Mouse (Mus musculus) hindbrain, embryonic 16.5 days (tissue): ENCODE measurements at regions not wholly inside any gene's neighbourhood (a gene's known extent, or its start where the extent isn't known, plus 50 kb on each side); places are given as distances from the start of the nearest gene placed in this dataset.

Source experiments
- ATAC-seq: fragments of 200-750 bp; cut with Nextera tagmentation; 2 replicates; pipeline ENCODE4 v1.8.0; 2017; ENCODE audit warnings: moderate TSS enrichment, moderate library complexity
- H3K27ac ChIP-seq: fragments of 300-500 bp; sonication (generic); 2 replicates; pipeline ENCODE4 v1.5.1; 2014; ENCODE audit warnings: low read depth, mild to moderate bottlenecking, control low read depth, low read length, moderate library complexity
- H3K27me3 ChIP-seq: fragments of 300-500 bp; sonication (generic); replicated peaks from 2 replicates; pipeline ENCODE4 v1.6.1; 2014; ENCODE audit warnings: low read length; ENCODE audit not compliant: control insufficient read depth, insufficient read depth
- H3K36me3 ChIP-seq: fragments of 300-500 bp; sonication (generic); 2 replicates; pipeline ENCODE4 v1.6.1; 2014; ENCODE audit warnings: mild to moderate bottlenecking, low read length, moderate library complexity, mixed read lengths; ENCODE audit not compliant: control insufficient read depth, insufficient read depth
- H3K4me1 ChIP-seq: fragments of 300-500 bp; sonication (generic); 2 replicates; pipeline ENCODE4 v1.6.1; 2014; ENCODE audit warnings: low read depth, low read length; ENCODE audit not compliant: control insufficient read depth, insufficient read depth
- H3K4me2 ChIP-seq: fragments of 300-500 bp; sonication (generic); 2 replicates; pipeline ENCODE4 v1.6.1; 2014; ENCODE audit warnings: mild to moderate bottlenecking, low read length, control low read depth, moderate library complexity
- H3K4me3 ChIP-seq: fragments of 300-500 bp; sonication (generic); 2 replicates; pipeline ENCODE4 v1.5.1; 2014; ENCODE audit warnings: mild to moderate bottlenecking, low read length, control low read depth, moderate library complexity
- H3K9ac ChIP-seq: fragments of 300-500 bp; sonication (generic); 2 replicates; pipeline ENCODE4 v1.6.1; 2014; ENCODE audit warnings: low read depth, mild to moderate bottlenecking, control low read depth, low read length, moderate library complexity
- H3K9me3 ChIP-seq: fragments of 300-500 bp; sonication (generic); 2 replicates; pipeline ENCODE4 v1.6.1; 2014; ENCODE audit warnings: mild to moderate bottlenecking, low read length, moderate library complexity; ENCODE audit not compliant: control insufficient read depth
- WGBS: fragments of 180-500 bp; shearing (Covaris S2); extraction: QIAGEN DNeasy Blood & Tissue Kit; methylation state at CpG from one replicate; pipeline ENCODE4 v1.1.7; 2014; 5-methylcytosine and 5-hydroxymethylcytosine counted together

DNA sequence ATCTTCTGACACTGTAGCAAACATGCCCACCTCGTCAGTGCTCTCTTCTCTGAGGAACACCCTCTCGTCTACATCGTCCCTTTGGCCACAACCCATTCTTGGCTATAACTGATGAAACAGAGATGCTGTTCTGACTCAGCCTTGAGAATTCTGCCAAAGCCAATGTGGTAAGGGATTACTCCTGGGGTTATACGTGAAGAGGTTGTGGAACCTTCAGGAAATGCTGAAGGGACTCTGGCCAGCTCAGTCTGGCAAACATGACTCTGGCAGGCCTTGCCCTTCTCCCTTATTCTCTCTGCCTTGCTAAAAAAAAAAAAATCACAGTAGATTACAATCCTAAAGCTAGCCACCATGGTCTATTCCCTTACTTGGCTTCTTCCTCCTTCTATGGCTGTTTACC is 103.9 kb downstream of the Rplp1 start:
- H3K27ac ChIP-seq = no peak overlapping the region
- H3K4me2 ChIP-seq = no peak overlapping the region
- H3K36me3 ChIP-seq = no peaks in the 10 kb centered on the region
- no peak for ATAC-seq
- H3K9ac ChIP-seq = no peak overlapping the region
- WGBS = 86% methylated on average over 4 of the region's 4 CpGs
- H3K27me3 ChIP-seq = peaks cover 2% of the 10 kb centered on the region; the same call in 1 of the 2 replicates
- no peak overlapping the region for H3K4me3 ChIP-seq
- no peaks in the 10 kb centered on the region for H3K4me1 ChIP-seq
- H3K9me3 ChIP-seq = no peaks in the 10 kb centered on the region

GRCm38 (mm10) chr9:61808351-61809225 is 105.8 kb downstream of the Rplp1 start:
- Histone ChIP-seq H3K4me1 (no peaks in the 10 kb centered on the region; the same call in none of the 2 replicates), H3K9ac (no peak overlapping the region), H3K27ac (no peak overlapping the region), H3K4me3 (no peak overlapping the region), H3K4me2 (no peak overlapping the region), H3K36me3 (no peaks in the 10 kb centered on the region), H3K9me3 (no peaks in the 10 kb centered on the region), H3K27me3 (peaks cover 2% of the 10 kb centered on the region; the same call in 1 of the 2 replicates)
- no peak for ATAC-seq
- WGBS = 77% methylated on average over 12 of the region's 12 CpGs

DNA sequence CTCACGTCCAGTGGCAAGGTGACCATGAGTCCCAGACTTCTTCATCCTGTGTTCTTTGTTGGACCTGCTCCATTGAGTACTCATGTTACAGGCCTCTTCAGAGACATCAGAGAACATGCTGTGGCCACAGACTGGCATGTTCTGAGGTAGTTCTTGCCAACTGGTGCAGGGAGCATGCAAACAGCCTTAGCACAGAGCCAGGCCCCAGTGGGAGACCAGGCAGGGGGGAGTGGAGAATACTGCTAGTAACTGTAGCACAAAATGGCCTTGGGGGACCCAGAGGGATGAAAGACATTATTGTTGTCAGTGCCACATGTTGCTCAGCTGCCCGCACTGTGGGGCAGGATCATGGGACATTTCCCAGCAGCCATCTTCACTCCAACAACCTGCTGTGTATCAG is 108.4 kb downstream of the Rplp1 start:
- Histone ChIP-seq H3K9ac (no peak overlapping the region), H3K36me3 (no peaks in the 10 kb centered on the region), H3K9me3 (no peaks in the 10 kb centered on the region), H3K27me3 (peaks cover 2% of the 10 kb centered on the region; the same call in 1 of the 2 replicates), H3K4me3 (no peak overlapping the region), H3K4me2 (no peak overlapping the region), H3K27ac (no peak overlapping the region), H3K4me1 (no peaks in the 10 kb centered on the region; the same call in none of the 2 replicates)
- ATAC-seq = no peak
- WGBS = 79% methylated on average over 2 of the region's 2 CpGs

DNA sequence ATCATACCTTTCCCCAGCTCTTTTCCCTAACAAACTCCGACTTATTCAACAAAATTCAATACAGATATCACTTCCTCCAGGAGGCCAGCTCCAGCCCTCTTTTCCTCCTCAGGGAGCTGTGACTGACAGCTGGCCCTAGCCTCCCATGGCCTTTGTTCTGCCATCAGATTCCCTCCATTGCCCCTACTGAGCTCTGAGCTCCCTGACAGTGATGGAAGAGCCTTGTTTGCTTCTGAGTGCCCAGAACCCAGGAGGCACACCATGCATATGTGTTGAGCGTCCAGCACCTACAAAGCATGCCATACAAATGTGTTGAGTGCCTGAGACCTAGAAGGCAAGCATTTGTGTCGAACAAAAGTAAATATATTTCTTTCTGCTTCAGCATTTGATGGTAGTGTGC is 110.8 kb downstream of the Rplp1 start:
- H3K4me3 ChIP-seq = no peak overlapping the region
- peaks cover 2% of the 10 kb centered on the region; the same call in 1 of the 2 replicates for H3K27me3 ChIP-seq
- 28% methylated on average over 3 of the region's 3 CpGs for WGBS
- no peaks in the 10 kb centered on the region; the same call in none of the 2 replicates for H3K4me1 ChIP-seq
- no peak overlapping the region for H3K9ac ChIP-seq
- H3K9me3 ChIP-seq = no peaks in the 10 kb centered on the region
- H3K36me3 ChIP-seq = no peaks in the 10 kb centered on the region
- no peak overlapping the region for H3K4me2 ChIP-seq
- ATAC-seq = no peak
- H3K27ac ChIP-seq = no peak overlapping the region

- 81% methylated on average over 5 of the region's 5 CpGs for WGBS
- Histone ChIP-seq H3K9me3 (no peaks in the 10 kb centered on the region), H3K27ac (no peak overlapping the region), H3K4me2 (no peak overlapping the region), H3K9ac (no peak overlapping the region), H3K4me1 (no peaks in the 10 kb centered on the region; the same call in none of the 2 replicates), H3K27me3 (peaks cover 2% of the 10 kb centered on the region; the same call in 1 of the 2 replicates), H3K36me3 (no peaks in the 10 kb centered on the region), H3K4me3 (no peak overlapping the region)
- no peak for ATAC-seq
Measured at GRCm38 (mm10) chr9:61802694-61803093, 111.6 kb downstream of the Rplp1 start.

- H3K9me3 ChIP-seq = no peaks in the 10 kb centered on the region
- no peaks in the 10 kb centered on the region for H3K36me3 ChIP-seq
- H3K4me1 ChIP-seq = no peaks in the 10 kb centered on the region; the same call in none of the 2 replicates
- H3K27ac ChIP-seq = no peak overlapping the region
- H3K4me2 ChIP-seq = no peak overlapping the region
- no peak overlapping the region for H3K4me3 ChIP-seq
- ATAC-seq = no peak
- H3K9ac ChIP-seq = no peak overlapping the region
- 77% methylated on average over 1 of the region's 1 CpGs for WGBS
- H3K27me3 ChIP-seq = no peaks in the 10 kb centered on the region
Measured at GRCm38 (mm10) chr9:61799535-61799934, 114.8 kb downstream of the Rplp1 start.

DNA sequence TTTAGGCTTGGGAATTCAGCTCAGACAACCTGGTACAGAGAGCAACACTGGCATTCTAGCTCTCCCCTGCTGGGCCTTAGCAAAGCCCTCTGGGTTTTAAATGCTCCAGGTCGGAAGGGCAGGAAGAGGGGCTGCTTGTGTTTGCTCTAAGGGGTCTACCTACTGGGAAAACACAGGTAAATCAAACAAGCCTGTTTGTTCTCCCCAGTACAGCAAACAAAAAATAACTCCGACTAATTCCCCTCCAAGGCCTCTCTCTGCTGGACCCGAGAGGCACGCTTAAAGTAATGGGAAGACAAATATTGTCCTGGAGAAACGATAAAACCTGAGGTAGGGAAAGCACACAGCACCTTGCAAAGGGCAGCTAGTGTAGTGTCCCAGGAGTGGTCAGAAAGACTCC is 118.4 kb downstream of the Rplp1 start:
- Histone ChIP-seq H3K4me2 (no peak overlapping the region), H3K9ac (no peak overlapping the region), H3K4me3 (no peak overlapping the region), H3K36me3 (no peaks in the 10 kb centered on the region), H3K9me3 (no peaks in the 10 kb centered on the region), H3K4me1 (no peaks in the 10 kb centered on the region), H3K27me3 (no peaks in the 10 kb centered on the region), H3K27ac (no peak overlapping the region)
- ATAC-seq = no peak
- whole genome bisulfite sequencing = 69% methylated on average over 5 of the region's 5 CpGs

- Histone ChIP-seq H3K9me3 (no peaks in the 10 kb centered on the region), H3K4me3 (no peak overlapping the region), H3K27ac (no peak overlapping the region), H3K4me1 (no peaks in the 10 kb centered on the region), H3K4me2 (no peak overlapping the region), H3K27me3 (no peaks in the 10 kb centered on the region), H3K9ac (no peak overlapping the region), H3K36me3 (no peaks in the 10 kb centered on the region)
- WGBS = 48% methylated on average over 11 of the region's 11 CpGs
- ATAC-seq = no peak; the same call in 1 of the 2 replicates
Measured at GRCm38 (mm10) chr9:61791435-61792064, 122.8 kb downstream of the Rplp1 start.

DNA sequence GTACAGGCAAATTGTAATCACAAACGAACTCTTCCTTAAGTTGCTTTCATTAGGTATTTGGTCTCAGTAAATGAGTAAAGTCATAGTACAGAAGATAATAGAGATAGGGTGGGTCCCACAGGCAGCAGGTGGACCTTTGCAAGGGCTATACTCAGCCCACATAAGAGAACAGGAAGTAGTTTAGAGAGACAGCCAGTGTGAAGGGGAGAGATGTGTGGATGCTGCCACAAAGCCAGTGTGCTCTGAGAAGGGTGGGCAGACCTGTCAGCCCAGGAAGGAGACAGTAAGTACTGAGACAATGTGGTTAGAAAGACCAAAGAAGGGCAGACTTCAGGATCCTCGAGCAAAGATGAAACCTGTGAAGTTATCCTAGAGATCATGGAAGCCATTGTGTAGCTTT is 123.5 kb downstream of the Rplp1 start:
- Histone ChIP-seq H3K4me3 (no peak overlapping the region), H3K27ac (no peak overlapping the region), H3K9me3 (no peaks in the 10 kb centered on the region), H3K27me3 (no peaks in the 10 kb centered on the region), H3K4me2 (no peak overlapping the region), H3K4me1 (no peaks in the 10 kb centered on the region), H3K36me3 (no peaks in the 10 kb centered on the region), H3K9ac (no peak overlapping the region)
- no peak for ATAC-seq
- 90% methylated on average over 2 of the region's 2 CpGs for WGBS
